In genomic region chr7:123430411-123430705, GRCm38 (mm10) we compare ENCODE assay signal across 18 mouse cellular contexts. TPM values are rescaled to one million over a fixed set of nuclear protein-coding genes. Genes with fewer than 3 reads are reported as not detected.
DNase-seq lines count a peak whose midpoint lies in the region; ATAC-seq and TF ChIP-seq lines count a peak whose summit lies in the region.
"Had no signal": no experiment of that assay in that cellular context is flagged by ENCODE, and none has a peak within 500 bp of the region (broad histone marks: within the 10 kb centered on the region; RNA-seq: fewer than 3 reads in every experiment).

No protein-coding gene starts in this region.

- H3K27ac ChIP-seq in intestine, postnatal 0 days (ENCODE audit: low read depth, low read length) = no peak overlapping the region
- H3K27ac ChIP-seq: embryonic facial prominence, embryonic 12.5 days; hindbrain, embryonic 12.5 days; neural tube, embryonic 15.5 days had no signal

- ATAC-seq in intestine, postnatal 0 days = peak; percentile 29
- peak; percentile 28 for ATAC-seq in megakaryocyte, adult 5-6 weeks (ENCODE audit: poor library complexity, severe bottlenecking)

- peak; percentile 61 for DNase-seq in NIH3T3 (ENCODE audit: low read depth)
- peak; percentile 36 for DNase-seq in adrenal gland, postnatal 10 days
- DNase-seq in urinary bladder, postnatal 4 days (ENCODE audit: low spot score in 2 of 2) = no peak
- DNase-seq in right cerebral cortex, postnatal 25 days = no peak
- no peak for DNase-seq in cerebellum, postnatal 36 days
- DNase-seq: cerebellum, postnatal 14 days; gastrocnemius, adult 2 months; kidney, postnatal 14 days; lung, adult 2 months; thymus, postnatal 25 days had no signal

- no peaks in the 10 kb centered on the region for H3K9me3 ChIP-seq in intestine, postnatal 0 days (ENCODE audit: control insufficient read depth)
- H3K9me3 ChIP-seq: hindbrain, embryonic 12.5 days; neural tube, embryonic 15.5 days had no signal

- H3K36me3 ChIP-seq in intestine, postnatal 0 days (ENCODE audit: control insufficient read depth, insufficient read depth) = peaks cover 1% of the 10 kb centered on the region; the same call in 1 of the 2 replicates

- TF ChIP-seq CTCF in intestine, postnatal 0 days (IDR thresholded peaks at IDR 0.05; ENCODE audit: low read depth) = no peak

- peaks cover 13% of the 10 kb centered on the region; the same call in 1 of the 2 replicates for H3K4me1 ChIP-seq in intestine, postnatal 0 days (replicated peaks; ENCODE audit: control insufficient read depth, insufficient read depth, low read length)
- H3K4me1 ChIP-seq: embryonic facial prominence, embryonic 12.5 days; hindbrain, embryonic 12.5 days; neural tube, embryonic 15.5 days had no signal

- no peaks in the 10 kb centered on the region for H3K27me3 ChIP-seq in intestine, postnatal 0 days (replicated peaks; ENCODE audit: control insufficient read depth, insufficient read depth, low read length)
- H3K27me3 ChIP-seq: embryonic facial prominence, embryonic 12.5 days; hindbrain, embryonic 12.5 days; neural tube, embryonic 15.5 days had no signal

- 61% methylated on average over 4 of the region's 4 CpGs for WGBS in intestine, postnatal 0 days

- H3K9ac ChIP-seq in intestine, postnatal 0 days (ENCODE audit: low read depth, low read length) = no peak overlapping the region
- H3K9ac ChIP-seq: embryonic facial prominence, embryonic 12.5 days; hindbrain, embryonic 12.5 days; neural tube, embryonic 15.5 days had no signal

- no peak overlapping the region for H3K4me2 ChIP-seq in intestine, postnatal 0 days (replicated peaks; ENCODE audit: low read depth)
- H3K4me2 ChIP-seq: embryonic facial prominence, embryonic 12.5 days; hindbrain, embryonic 12.5 days; neural tube, embryonic 15.5 days had no signal

- no peak overlapping the region for H3K4me3 ChIP-seq in intestine, postnatal 0 days (ENCODE audit: low read depth, low read length)
- H3K4me3 ChIP-seq: embryonic facial prominence, embryonic 12.5 days; gastrocnemius, adult 2 months; hindbrain, embryonic 12.5 days; neural tube, embryonic 15.5 days had no signal

RNA-seq across cellular contexts. Expression of gene Aqp8, which starts 31.7 kb away (rescaled TPM):
- 1 to 10 TPM; 3.9 to 9.3 TPM for total RNA-seq in adrenal gland, postnatal 10 days (2021)
- polyA plus RNA-seq in intestine, postnatal 0 days (2015; fragmentation: Nextera tagmentation; extraction: Ambion mirVana) = 23.1 and 30.8 TPM in 2 replicates
- total RNA-seq in megakaryocyte, adult 5-6 weeks (2015) = not detected in 2 replicates
- not detected in 2 replicates for total RNA-seq in megakaryocyte, adult 5-6 weeks (2017)
- total RNA-seq: gastrocnemius, adult 2 months; megakaryocyte progenitor cell, adult 5-6 weeks; midbrain, postnatal 0 days had no signal
- polyA plus RNA-seq: midbrain, postnatal 0 days; neural tube, embryonic 15.5 days; stomach, embryonic 14.5 days had no signal

Comparison
In these comparisons a context has a peak if more than half of its experiments do, and no peak if none do; other contexts are left out.
1. DNase-seq: peak in NIH3T3 (single experiment) and adrenal gland, postnatal 10 days (single experiment); none in urinary bladder, postnatal 4 days (0 of 2), right cerebral cortex, postnatal 25 days (single experiment) and cerebellum, postnatal 36 days (0 of 2).
2. RNA of gene Aqp8, which starts 31.7 kb away (total RNA-seq): 3.9 to 9.3 TPM in adrenal gland, postnatal 10 days; not detected in megakaryocyte, adult 5-6 weeks; every median in the first group is over 4 times any median in the second.